Mouse (Mus musculus): ENCODE results near the gene Sptbn1. TPM values are rescaled to one million over a fixed set of nuclear protein-coding genes. Genes with fewer than 3 reads are reported as not detected.
A peak's percentile ranks its signal among the peaks of the same experiment; 100 is the strongest.

Sptbn1 gene
- polyA plus RNA-seq, 1 experiment from 2014 or later: 110 TPM

DNA sequence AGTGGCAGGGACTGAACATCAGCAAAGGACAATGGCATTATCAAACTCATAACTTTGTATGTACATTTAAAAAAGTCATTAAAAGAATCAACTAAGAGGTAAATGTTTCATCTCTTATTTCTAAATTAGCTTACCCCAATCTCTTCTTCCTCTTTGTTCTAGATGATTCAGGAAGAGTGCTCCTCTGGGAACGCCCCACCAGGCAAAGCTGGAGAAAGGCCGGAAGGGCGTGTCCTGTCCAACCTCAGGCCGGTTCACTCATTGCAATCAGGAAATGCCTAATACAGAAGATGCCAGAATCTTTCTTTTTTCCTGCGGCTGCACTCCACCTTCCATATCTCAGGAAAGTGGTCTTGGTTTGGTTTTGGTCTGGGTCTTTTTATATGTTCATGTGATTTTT is 11.3 kb upstream of the Sptbn1 start:
- no peak for ATAC-seq (ENCODE audit: insufficient read depth, low FRiP score)
- H3K27me3 ChIP-seq (ENCODE audit: control insufficient read depth, insufficient read depth, low read length): no peaks in the 10 kb centered on the region
- no peak overlapping the region for H3K4me3 ChIP-seq (replicated peaks; ENCODE audit: low read length)
- H3K27ac ChIP-seq (ENCODE audit: low read length): no peak overlapping the region
- H3K9me3 ChIP-seq (replicated peaks; ENCODE audit: control insufficient read depth, low read length): no peaks in the 10 kb centered on the region
- no peak overlapping the region for H3K9ac ChIP-seq (ENCODE audit: low read length)
- H3K36me3 ChIP-seq (ENCODE audit: control insufficient read depth, insufficient read depth, low read length): no peaks in the 10 kb centered on the region
- no peak overlapping the region for H3K4me2 ChIP-seq (ENCODE audit: low read depth, low read length)
- WGBS: 81% methylated on average over 5 of the region's 5 CpGs
- H3K4me1 ChIP-seq (ENCODE audit: control insufficient read depth, insufficient read depth, low read length): no peaks in the 10 kb centered on the region

GRCm38 (mm10) chr11:30275436-30276031 is 7.6 kb upstream of the Sptbn1 start:
- Histone ChIP-seq H3K27me3 (ENCODE audit: control insufficient read depth, insufficient read depth, low read length) (no peaks in the 10 kb centered on the region), H3K27ac (ENCODE audit: low read length) (no peak overlapping the region), H3K4me2 (ENCODE audit: low read depth, low read length) (no peak overlapping the region), H3K36me3 (ENCODE audit: control insufficient read depth, insufficient read depth, low read length) (no peaks in the 10 kb centered on the region), H3K4me3 (replicated peaks; ENCODE audit: low read length) (no peak overlapping the region), H3K9me3 (replicated peaks; ENCODE audit: control insufficient read depth, low read length) (no peaks in the 10 kb centered on the region), H3K4me1 (ENCODE audit: control insufficient read depth, insufficient read depth, low read length) (no peaks in the 10 kb centered on the region), H3K9ac (ENCODE audit: low read length) (no peak overlapping the region)
- ATAC-seq (ENCODE audit: insufficient read depth, low FRiP score): no peak
- WGBS: 33% methylated on average over 3 of the region's 3 CpGs

DNA sequence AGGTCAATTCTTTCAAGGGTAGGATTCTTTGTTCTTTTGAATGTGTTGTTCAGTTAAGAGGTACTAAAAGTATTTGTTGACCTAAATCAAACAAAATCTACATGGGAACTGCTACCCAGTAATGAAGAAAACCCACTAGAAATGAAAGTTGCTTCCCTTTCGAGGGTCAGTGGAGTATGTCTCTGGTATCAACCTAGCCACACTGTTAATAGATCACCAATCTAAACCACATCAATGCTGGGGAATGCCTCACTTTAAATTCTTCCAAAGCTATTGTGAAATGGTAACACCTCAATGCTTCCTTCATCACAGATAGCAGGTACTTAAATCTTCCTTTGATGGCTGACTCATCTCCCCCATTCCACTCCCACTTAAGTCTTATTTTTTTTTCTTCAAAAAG is 1.5 kb upstream of the Sptbn1 start:
- H3K27me3 ChIP-seq (ENCODE audit: control insufficient read depth, insufficient read depth, low read length): no peaks in the 10 kb centered on the region
- H3K4me3 ChIP-seq (replicated peaks; ENCODE audit: low read length): no peak overlapping the region
- H3K4me1 ChIP-seq (ENCODE audit: control insufficient read depth, insufficient read depth, low read length): peaks cover 11% of the 10 kb centered on the region
- ATAC-seq (ENCODE audit: insufficient read depth, low FRiP score): no peak
- H3K4me2 ChIP-seq (ENCODE audit: low read depth, low read length): no peak overlapping the region
- 60% methylated on average over 1 of the region's 1 CpGs for WGBS
- H3K9ac ChIP-seq (ENCODE audit: low read length): no peak overlapping the region
- no peaks in the 10 kb centered on the region for H3K36me3 ChIP-seq (ENCODE audit: control insufficient read depth, insufficient read depth, low read length)
- H3K27ac ChIP-seq (ENCODE audit: low read length): no peak overlapping the region
- H3K9me3 ChIP-seq (replicated peaks; ENCODE audit: control insufficient read depth, low read length): no peaks in the 10 kb centered on the region

DNA sequence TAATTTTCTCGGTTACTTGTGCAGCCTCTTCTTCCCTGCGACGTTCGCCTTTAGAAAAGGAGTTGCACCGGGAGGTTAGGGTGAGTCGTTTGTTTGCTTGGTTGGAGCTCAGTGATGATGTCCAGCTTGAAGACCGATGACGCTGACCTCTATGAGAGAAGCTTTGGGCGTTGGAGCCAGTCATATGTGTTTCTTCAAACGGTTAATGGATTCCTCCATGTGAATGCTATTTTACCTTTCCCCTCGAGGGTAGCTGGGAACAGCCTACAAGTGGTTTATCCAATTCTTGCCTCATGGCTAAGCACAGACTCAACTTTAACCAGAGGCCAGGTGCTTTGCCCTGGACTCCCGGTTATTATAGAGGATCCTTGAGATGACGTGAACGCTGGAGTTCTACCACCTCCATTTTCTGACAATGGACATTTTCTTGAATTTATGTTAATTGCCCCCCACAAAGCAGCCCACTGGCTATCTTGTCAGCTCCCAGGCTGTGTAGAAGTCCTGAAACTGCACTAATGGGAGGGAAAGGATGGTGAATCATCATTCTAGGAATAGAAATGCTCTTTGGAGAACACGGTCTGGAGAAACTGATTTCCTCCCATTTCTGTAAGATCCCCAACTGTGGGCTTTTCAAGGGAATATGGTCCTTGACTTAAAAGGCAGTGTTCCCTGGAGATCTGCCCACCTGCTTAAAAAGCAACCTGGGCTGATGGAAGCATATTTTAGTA is 837 bp upstream of the Sptbn1 start:
- peaks cover 11% of the 10 kb centered on the region for H3K4me1 ChIP-seq (ENCODE audit: control insufficient read depth, insufficient read depth, low read length)
- no peaks in the 10 kb centered on the region for H3K27me3 ChIP-seq (ENCODE audit: control insufficient read depth, insufficient read depth, low read length)
- peak overlapping the region; percentile 77 for H3K4me2 ChIP-seq (ENCODE audit: low read depth, low read length)
- peak overlapping the region; percentile 90 for H3K4me3 ChIP-seq (replicated peaks; ENCODE audit: low read length)
- peak overlapping the region; percentile 75 for H3K9ac ChIP-seq (ENCODE audit: low read length)
- H3K9me3 ChIP-seq (replicated peaks; ENCODE audit: control insufficient read depth, low read length): no peaks in the 10 kb centered on the region
- ATAC-seq (ENCODE audit: insufficient read depth, low FRiP score): no peak
- H3K27ac ChIP-seq (ENCODE audit: low read length): peak overlapping the region; percentile 74
- WGBS: 6% methylated on average over 15 of the region's 15 CpGs
- no peaks in the 10 kb centered on the region for H3K36me3 ChIP-seq (ENCODE audit: control insufficient read depth, insufficient read depth, low read length)

- H3K4me3 ChIP-seq (replicated peaks; ENCODE audit: low read length): peak overlapping the region; percentile 90
- no peaks in the 10 kb centered on the region for H3K36me3 ChIP-seq (ENCODE audit: control insufficient read depth, insufficient read depth, low read length)
- H3K9me3 ChIP-seq (replicated peaks; ENCODE audit: control insufficient read depth, low read length): no peaks in the 10 kb centered on the region
- H3K4me1 ChIP-seq (ENCODE audit: control insufficient read depth, insufficient read depth, low read length): peaks cover 11% of the 10 kb centered on the region
- H3K27me3 ChIP-seq (ENCODE audit: control insufficient read depth, insufficient read depth, low read length): no peaks in the 10 kb centered on the region
- H3K4me2 ChIP-seq (ENCODE audit: low read depth, low read length): peak overlapping the region; percentile 77
- H3K9ac ChIP-seq (ENCODE audit: low read length): peak overlapping the region; percentile 94
- H3K27ac ChIP-seq (ENCODE audit: low read length): peak overlapping the region; percentile 93
- peak; percentile 74 for ATAC-seq (ENCODE audit: insufficient read depth, low FRiP score)
- WGBS: under 1% methylated on average over 67 of the region's 69 CpGs
Measured at GRCm38 (mm10) chr11:30267036-30267891, 711 bp downstream of the Sptbn1 start.

DNA sequence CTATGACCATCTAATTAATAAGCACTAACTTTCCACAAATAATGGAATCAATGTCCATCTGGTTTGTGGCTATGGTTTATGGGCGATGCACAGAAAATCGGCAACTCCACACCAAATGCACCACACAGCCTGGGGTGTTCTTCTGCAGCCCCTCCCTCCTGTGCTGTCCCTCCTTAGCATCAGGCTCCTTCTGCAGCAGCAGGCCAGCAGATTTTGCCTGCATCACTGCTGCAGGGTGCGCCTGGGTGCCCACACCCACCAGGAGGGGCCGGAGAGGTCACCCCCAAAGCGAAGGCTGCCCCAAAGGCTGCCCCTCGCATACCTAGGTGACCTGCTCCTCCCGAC is 1.3 kb downstream of the Sptbn1 start:
- peak overlapping the region; percentile 94 for H3K9ac ChIP-seq (ENCODE audit: low read length)
- no peaks in the 10 kb centered on the region for H3K36me3 ChIP-seq (ENCODE audit: control insufficient read depth, insufficient read depth, low read length)
- H3K27ac ChIP-seq (ENCODE audit: low read length): peak overlapping the region; percentile 93
- H3K4me1 ChIP-seq (ENCODE audit: control insufficient read depth, insufficient read depth, low read length): peaks cover 11% of the 10 kb centered on the region
- H3K9me3 ChIP-seq (replicated peaks; ENCODE audit: control insufficient read depth, low read length): no peaks in the 10 kb centered on the region
- H3K4me2 ChIP-seq (ENCODE audit: low read depth, low read length): peak overlapping the region; percentile 77
- H3K4me3 ChIP-seq (replicated peaks; ENCODE audit: low read length): peak overlapping the region; percentile 90
- no peak for ATAC-seq (ENCODE audit: insufficient read depth, low FRiP score)
- 7% methylated on average over 7 of the region's 7 CpGs for WGBS
- no peaks in the 10 kb centered on the region for H3K27me3 ChIP-seq (ENCODE audit: control insufficient read depth, insufficient read depth, low read length)

DNA sequence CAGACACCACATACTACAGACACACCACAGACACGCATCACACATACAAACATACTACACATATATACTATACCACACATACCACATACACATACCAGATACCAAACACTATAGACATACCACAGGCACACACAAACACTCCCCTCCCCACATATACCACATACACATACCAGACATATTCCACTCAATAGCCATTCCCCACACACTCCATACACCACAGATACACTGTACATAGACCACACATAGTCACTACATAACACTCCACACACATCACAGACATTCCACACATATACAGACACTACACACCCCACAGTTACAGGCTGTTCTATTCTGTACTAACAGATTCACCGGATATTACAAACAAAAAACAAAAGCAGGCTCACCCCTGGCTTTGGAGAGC is 2.3 kb downstream of the Sptbn1 start:
- Histone ChIP-seq H3K27ac (ENCODE audit: low read length) (no peak overlapping the region), H3K4me2 (ENCODE audit: low read depth, low read length) (peak overlapping the region; percentile 62), H3K9ac (ENCODE audit: low read length) (no peak overlapping the region), H3K36me3 (ENCODE audit: control insufficient read depth, insufficient read depth, low read length) (no peaks in the 10 kb centered on the region), H3K9me3 (replicated peaks; ENCODE audit: control insufficient read depth, low read length) (no peaks in the 10 kb centered on the region), H3K4me1 (ENCODE audit: control insufficient read depth, insufficient read depth, low read length) (peaks cover 11% of the 10 kb centered on the region), H3K27me3 (ENCODE audit: control insufficient read depth, insufficient read depth, low read length) (no peaks in the 10 kb centered on the region), H3K4me3 (replicated peaks; ENCODE audit: low read length) (peak overlapping the region; percentile 40)
- no peak for ATAC-seq (ENCODE audit: insufficient read depth, low FRiP score)
- WGBS: 70% methylated on average over 2 of the region's 2 CpGs

- H3K27me3 ChIP-seq (ENCODE audit: control insufficient read depth, insufficient read depth, low read length): no peaks in the 10 kb centered on the region
- peaks cover 11% of the 10 kb centered on the region for H3K4me1 ChIP-seq (ENCODE audit: control insufficient read depth, insufficient read depth, low read length)
- no peaks in the 10 kb centered on the region for H3K36me3 ChIP-seq (ENCODE audit: control insufficient read depth, insufficient read depth, low read length)
- WGBS: 56% methylated on average over 2 of the region's 2 CpGs
- no peak for ATAC-seq (ENCODE audit: insufficient read depth, low FRiP score)
- H3K9ac ChIP-seq (ENCODE audit: low read length): no peak overlapping the region
- no peaks in the 10 kb centered on the region; the same call in 1 of the 2 replicates for H3K9me3 ChIP-seq (replicated peaks; ENCODE audit: control insufficient read depth, low read length)
- no peak overlapping the region for H3K4me2 ChIP-seq (ENCODE audit: low read depth, low read length)
- no peak overlapping the region for H3K27ac ChIP-seq (ENCODE audit: low read length)
- H3K4me3 ChIP-seq (replicated peaks; ENCODE audit: low read length): no peak overlapping the region
Measured at GRCm38 (mm10) chr11:30263627-30264026, 4.3 kb downstream of the Sptbn1 start.
